Mouse (Mus musculus): ENCODE data around the gene Setdb1. TPM values are rescaled to one million over a fixed set of nuclear protein-coding genes. Genes with fewer than 3 reads are reported as not detected.

Gene Setdb1
- total RNA-seq, 2 experiments from 2014 or later: 40.7 to 40.8 TPM

- DNase-seq (ENCODE audit: low spot score in 2 of 2): no peak
These were observed 82.5 kb downstream of the Setdb1 start for GRCm38 (mm10) chr3:95274453-95274852.

Other genes starting within 250 kb of the Setdb1 start
- gene Vps72, start 246.2 kb downstream of the Setdb1 start, total RNA-seq (2021): 10 to 100 TPM; 40.8 to 45.3 TPM
- 1 to 10 TPM in 1 of 2 experiments, under 1 TPM in 1; 0.83 to 1.5 TPM for gene Tmod4, start 232.7 kb downstream of the Setdb1 start, total RNA-seq (2021)
- 10 to 100 TPM; 39.6 to 41.2 TPM for gene Scnm1, start 223.2 kb downstream of the Setdb1 start, total RNA-seq (2021)
- gene Lysmd1, start 223.1 kb downstream of the Setdb1 start, total RNA-seq (2021): 10 to 100 TPM; 22.5 to 22.8 TPM
- gene Tnfaip8l2, start 214.8 kb downstream of the Setdb1 start, total RNA-seq (2021): 1 to 10 TPM; 2.3 to 3.0 TPM
- gene Sema6c, start 196.7 kb downstream of the Setdb1 start, total RNA-seq (2021): 10 to 100 TPM; 48.6 to 52.6 TPM
- gene Gabpb2, start 139.3 kb downstream of the Setdb1 start, total RNA-seq (2021): 10 to 100 TPM; 10.5 to 11.8 TPM
- gene Cdc42se1, start 128.5 kb downstream of the Setdb1 start, total RNA-seq (2021): 10 to 100 TPM; 85.9 to 87.3 TPM
- 100 to 1,000 TPM; 496 to 516 TPM for gene Mllt11, start 125.0 kb downstream of the Setdb1 start, total RNA-seq (2021)
- not detected for gene Gm128, start 115.6 kb downstream of the Setdb1 start, total RNA-seq (2021)
- gene Bnipl, start 106.0 kb downstream of the Setdb1 start, total RNA-seq (2021): under 1 TPM in 1 of 2 experiments, not detected in 1; 0.46 TPM
- gene Mindy1, start 75.9 kb downstream of the Setdb1 start, total RNA-seq (2021): 10 to 100 TPM; 26.2 to 28.5 TPM
- gene Prune1, start 75.1 kb downstream of the Setdb1 start, total RNA-seq (2021): 10 to 100 TPM; 26.8 to 26.9 TPM
- under 1 TPM; 0.51 to 0.95 TPM for gene Anxa9, start 50.0 kb downstream of the Setdb1 start, total RNA-seq (2021)
- 10 to 100 TPM; 60.8 to 62.0 TPM for gene Cers2, start 42.4 kb downstream of the Setdb1 start, total RNA-seq (2021)
- gene 4930558C23Rik, start 45.6 kb upstream of the Setdb1 start, total RNA-seq (2021): not detected
- gene Arnt, start 77.2 kb upstream of the Setdb1 start, total RNA-seq (2021): 10 to 100 TPM; 35.7 to 36.9 TPM
- gene Ctsk, start 142.1 kb upstream of the Setdb1 start, total RNA-seq (2021): 1 to 10 TPM; 7.1 to 8.0 TPM
- 10 to 100 TPM; 32.3 to 35.9 TPM for gene Ctss, start 169.6 kb upstream of the Setdb1 start, total RNA-seq (2021)
- gene Hormad1, start 202.5 kb upstream of the Setdb1 start, total RNA-seq (2021): not detected
- gene Golph3l, start 231.7 kb upstream of the Setdb1 start, total RNA-seq (2021): 10 to 100 TPM; 20.6 to 22.2 TPM

Measured in layer of hippocampus, postnatal 14 days (tissue).